Mouse (Mus musculus): Measurements from ENCODE around the gene Vtn.

DNA sequence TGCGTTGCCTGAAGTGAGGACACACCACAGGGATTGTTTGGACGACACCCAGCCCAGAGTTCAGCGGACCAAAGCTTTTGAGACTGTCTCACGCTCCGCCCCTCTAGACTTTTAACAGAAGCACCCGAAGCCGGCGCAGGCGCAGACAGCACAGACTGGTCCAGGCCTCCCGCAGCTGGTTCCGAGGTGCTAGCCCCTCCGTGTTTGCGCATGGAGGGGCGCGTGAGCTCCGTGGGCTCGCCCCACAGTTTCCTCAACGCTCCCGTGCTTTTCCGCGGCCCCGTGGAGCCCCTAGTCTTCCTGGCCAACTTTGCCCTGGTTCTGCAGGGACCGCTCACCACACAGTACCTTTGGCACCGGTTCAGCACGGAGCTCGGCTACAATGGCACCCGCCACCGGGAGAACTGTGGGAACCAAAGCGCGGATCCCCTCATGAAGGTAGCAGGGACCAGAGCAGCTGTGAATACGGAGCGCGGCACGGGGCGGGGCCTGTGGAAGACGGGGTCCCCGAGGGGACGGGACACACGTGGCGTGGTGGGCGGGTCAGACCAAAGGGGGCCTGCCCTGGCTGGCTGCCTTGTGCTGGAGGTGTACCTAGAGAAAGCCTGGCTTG is 33.2 kb upstream of the Vtn start, which contains the start of gene Slc46a1:
- TF ChIP-seq CTCF (IDR thresholded peaks at IDR 0.05) = no peak
- no peak for TF ChIP-seq EP300 (IDR thresholded peaks at IDR 0.05)
